Mouse (Mus musculus) E14TG2a.4 (cell line): Measurements from ENCODE around the gene Ing2.

Experiments
- CTCF ChIP-seq: conservative IDR thresholded peaks from 2 replicates; pipeline ENCODE4 v1.5.1; 2014; ENCODE audit warnings: low read length
- NANOG ChIP-seq: IDR thresholded peaks from 2 replicates; pipeline ENCODE4 v1.6.1; 2014; ENCODE audit warnings: borderline replicate concordance, low read length, mixed read lengths
- POU5F1 ChIP-seq: IDR thresholded peaks from 2 replicates; pipeline ENCODE4 v1.6.1; 2014; ENCODE audit warnings: low read length, borderline replicate concordance

GRCm38 (mm10) chr8:47680306-47680705 lies 5.0 kb upstream of the Ing2 start:
- TF ChIP-seq CTCF (no peak), NANOG (no peak), POU5F1 (no peak)
